Comparison of ENCODE assay signal across 8 mouse cellular contexts in the genomic region with DNA sequence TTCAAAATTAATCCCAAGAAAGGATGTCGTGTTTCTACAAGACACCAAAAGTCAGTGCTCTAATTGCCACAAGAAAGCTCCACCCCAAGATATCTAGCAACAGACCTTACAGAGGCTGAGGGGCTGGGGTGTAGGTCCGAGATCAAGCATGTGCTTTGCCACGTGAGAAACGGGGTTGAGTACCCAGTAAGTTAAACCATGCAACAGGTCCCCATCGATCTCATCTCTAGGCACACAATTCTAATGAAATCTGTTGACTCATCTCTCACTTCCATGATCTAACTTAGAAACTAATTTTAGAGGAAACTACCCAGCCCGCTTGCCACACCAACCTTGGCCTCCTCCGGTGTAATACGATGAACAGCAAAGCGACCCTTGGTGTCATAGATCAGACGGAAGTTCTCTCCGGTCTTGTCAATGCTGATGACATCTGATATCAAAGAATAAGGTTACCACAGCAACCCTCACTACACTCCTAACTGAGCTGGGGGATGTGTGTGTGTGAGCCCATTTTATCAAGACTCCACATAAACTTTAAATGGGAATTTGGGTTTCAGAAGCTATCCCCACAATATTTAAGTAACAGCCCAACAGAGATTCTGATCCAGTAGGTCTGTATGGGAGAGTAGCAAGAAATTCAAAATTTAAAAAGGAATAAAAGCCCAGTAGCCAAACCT. TPM values are rescaled to one million over a fixed set of nuclear protein-coding genes. Genes with fewer than 3 reads are reported as not detected.
A peak's percentile ranks its signal among the peaks of the same experiment; 100 is the strongest.
DNase-seq lines count a peak whose midpoint lies in the region; ATAC-seq and TF ChIP-seq lines count a peak whose summit lies in the region.

No protein-coding gene starts in this region.

- H3K9me3 ChIP-seq in megakaryocyte, embryonic 14.5 days: 0 out of 2 replicates have a peak, but pooled peaks cover 2% of the 10 kb centered on the region
- no peaks in the 10 kb centered on the region for H3K9me3 ChIP-seq in forebrain, embryonic 14.5 days (replicated peaks; ENCODE audit: control insufficient read depth, low read length)
- no peaks in the 10 kb centered on the region for H3K9me3 ChIP-seq in liver, embryonic 14.5 days (ENCODE audit: control insufficient read depth, low read length)

- H3K27me3 ChIP-seq in megakaryocyte, embryonic 14.5 days (replicated peaks): peaks cover 3% of the 10 kb centered on the region
- H3K27me3 ChIP-seq in forebrain, embryonic 14.5 days (replicated peaks; ENCODE audit: control insufficient read depth, insufficient read depth, low read length): no peaks in the 10 kb centered on the region
- no peaks in the 10 kb centered on the region for H3K27me3 ChIP-seq in liver, embryonic 14.5 days (ENCODE audit: control insufficient read depth, insufficient read depth, low read length)

- H3K9ac ChIP-seq in forebrain, embryonic 14.5 days (ENCODE audit: low read length): peak overlapping the region; percentile 41
- H3K9ac ChIP-seq in liver, embryonic 14.5 days (replicated peaks): peak overlapping the region; percentile 83

- WGBS in forebrain, embryonic 14.5 days: 60% methylated on average over 11 of the region's 11 CpGs
- 20% methylated on average over 11 of the region's 11 CpGs for WGBS in liver, embryonic 14.5 days (ENCODE audit: insufficient replicate concordance)

- no peak for TF ChIP-seq CTCF in liver, embryonic 14.5 days (IDR thresholded peaks at IDR 0.05; ENCODE audit: low read depth)

- intact Hi-C loops in left cerebral cortex, postnatal 14 days (cut with DNase I): no loop called here

- DNase-seq in forebrain, embryonic 14.5 days (ENCODE audit: low spot score): no peak
- no peak for DNase-seq in liver, embryonic 14.5 days (ENCODE audit: low read depth in 3 of 3, low spot score in 3 of 3)
- DNase-seq in adrenal gland, postnatal 4 days (ENCODE audit: low spot score in 2 of 2): no peak
- DNase-seq in left cerebral cortex, postnatal 14 days (ENCODE audit: low spot score in 2 of 2): no peak
- no peak for DNase-seq in adrenal gland, postnatal 25 days
- DNase-seq in left cerebral cortex, adult 9 months (ENCODE audit: low spot score in 2 of 2): no peak

- peak overlapping the region; percentile 67 for H3K4me2 ChIP-seq in forebrain, embryonic 14.5 days (ENCODE audit: low read length)
- peak overlapping the region; percentile 75 for H3K4me2 ChIP-seq in liver, embryonic 14.5 days (ENCODE audit: low read depth)

- peak overlapping the region; percentile 77 for H3K4me3 ChIP-seq in megakaryocyte, embryonic 14.5 days (replicated peaks)
- H3K4me3 ChIP-seq in forebrain, embryonic 14.5 days (ENCODE audit: low read depth, low read length): peak overlapping the region; percentile 48
- peak overlapping the region; percentile 66 to 88 for H3K4me3 ChIP-seq in liver, embryonic 14.5 days (ENCODE audit: insufficient read depth in 1 of 2, low read depth in 2 of 2, low read length in 2 of 2)

- no peak for TF ChIP-seq EP300 in liver, embryonic 14.5 days (IDR thresholded peaks at IDR 0.05; ENCODE audit: low read depth)

- H3K4me1 ChIP-seq in megakaryocyte, embryonic 14.5 days: peaks cover 9% of the 10 kb centered on the region; the same call in 1 of the 2 replicates
- H3K4me1 ChIP-seq in forebrain, embryonic 14.5 days (ENCODE audit: control insufficient read depth, insufficient read depth, low read length): no peaks in the 10 kb centered on the region
- peaks cover 0 to 3% of the 10 kb centered on the region in 2 experiments; a peak in 2 of 4 replicates for H3K4me1 ChIP-seq in liver, embryonic 14.5 days (replicated peaks; ENCODE audit: control insufficient read depth in 2 of 2, insufficient read depth in 2 of 2, low read length in 1 of 2)

- ATAC-seq in megakaryocyte, adult 5-6 weeks (ENCODE audit: poor library complexity, severe bottlenecking): no peak
- ATAC-seq in forebrain, embryonic 14.5 days: no peak
- ATAC-seq in liver, embryonic 14.5 days (ENCODE audit: insufficient read depth): no peak

- no peak overlapping the region for H3K27ac ChIP-seq in forebrain, embryonic 14.5 days (ENCODE audit: low read depth, low read length)
- H3K27ac ChIP-seq in liver, embryonic 14.5 days: peak overlapping the region; percentile 12; the same call in 1 of the 2 replicates

- H3K36me3 ChIP-seq in megakaryocyte, embryonic 14.5 days (replicated peaks; ENCODE audit: low read length): peaks cover 50% of the 10 kb centered on the region
- H3K36me3 ChIP-seq in forebrain, embryonic 14.5 days (ENCODE audit: control insufficient read depth, insufficient read depth, low read length): peaks cover 46% of the 10 kb centered on the region
- peaks cover 31% of the 10 kb centered on the region for H3K36me3 ChIP-seq in liver, embryonic 14.5 days (replicated peaks; ENCODE audit: control insufficient read depth, insufficient read depth, low read depth)

RNA-seq across cellular contexts. Expression of a gene that starts 2.0 kb away (rescaled TPM):
- 12.0 and 148 TPM in 2 replicates for polyA plus RNA-seq in megakaryocyte, embryonic 14.5 days (2012; ENCODE audit: insufficient read depth, low replicate concordance)
- 2,519 and 2,672 TPM in 2 replicates for total RNA-seq in megakaryocyte, adult 5-6 weeks (2015)
- total RNA-seq in megakaryocyte, adult 5-6 weeks (2017): 1,532 and 1,544 TPM in 2 replicates
- 509 and 682 TPM in 2 replicates for polyA plus RNA-seq in forebrain, embryonic 14.5 days (2014; fragmentation: Nextera tagmentation; extraction: Ambion mirVana)
- polyA plus RNA-seq in liver, embryonic 14.5 days (2012; rRNA removed): 594 and 1,018 TPM in 2 replicates
- 625 and 638 TPM in 2 replicates for polyA plus RNA-seq in liver, embryonic 14.5 days (2014; fragmentation: Nextera tagmentation; extraction: Ambion mirVana)
- total RNA-seq in adrenal gland, postnatal 4 days (2021): 1,000 to 10,000 TPM; 1,379 to 1,607 TPM
- total RNA-seq in left cerebral cortex, postnatal 14 days (2021): 100 to 1,000 TPM; 395 to 481 TPM
- total RNA-seq in adrenal gland, postnatal 25 days (2021): 756 and 803 TPM in 2 replicates

RNA-seq across cellular contexts. Expression of a gene that starts 30.3 kb away (rescaled TPM):
- 0.18 TPM in 1 of 2 replicates, not detected in the other for polyA plus RNA-seq in megakaryocyte, embryonic 14.5 days (2012; ENCODE audit: insufficient read depth, low replicate concordance)
- 22.7 and 26.9 TPM in 2 replicates for total RNA-seq in megakaryocyte, adult 5-6 weeks (2015)
- 28.5 and 29.9 TPM in 2 replicates for total RNA-seq in megakaryocyte, adult 5-6 weeks (2017)
- polyA plus RNA-seq in forebrain, embryonic 14.5 days (2014; fragmentation: Nextera tagmentation; extraction: Ambion mirVana): 5.6 and 6.1 TPM in 2 replicates
- 3.1 and 5.3 TPM in 2 replicates for polyA plus RNA-seq in liver, embryonic 14.5 days (2012; rRNA removed)
- polyA plus RNA-seq in liver, embryonic 14.5 days (2014; fragmentation: Nextera tagmentation; extraction: Ambion mirVana): 11.1 and 14.7 TPM in 2 replicates
- total RNA-seq in adrenal gland, postnatal 4 days (2021): 1 to 10 TPM; 4.7 to 5.1 TPM
- total RNA-seq in left cerebral cortex, postnatal 14 days (2021): under 1 TPM; 0.06 to 0.15 TPM
- 1.3 and 1.5 TPM in 2 replicates for total RNA-seq in adrenal gland, postnatal 25 days (2021)
